Mouse (Mus musculus) heart, embryonic 16.5 days (tissue): ENCODE data around the gene Rps17. TPM values are rescaled to one million over a fixed set of nuclear protein-coding genes. Genes with fewer than 3 reads are reported as not detected.

Experiments used
- ATAC-seq: fragments of 200-750 bp; cut with Nextera tagmentation; replicated peaks from 2 replicates; pipeline ENCODE4 v1.8.0; 2017; ENCODE audit warnings: moderate number of reproducible peaks; ENCODE audit not compliant: insufficient read depth, low FRiP score; ENCODE audit errors: extremely low read depth
- H3K27ac ChIP-seq: fragments of 300-500 bp; sonication (generic); 2 replicates; pipeline ENCODE4 v1.5.1; 2014; ENCODE audit warnings: mild to moderate bottlenecking, low read length, control low read depth, moderate library complexity
- H3K27me3 ChIP-seq: fragments of 300-500 bp; sonication (generic); 2 replicates; pipeline ENCODE4 v1.6.1; 2014; ENCODE audit warnings: low read length, mixed read lengths; ENCODE audit not compliant: control insufficient read depth, insufficient read depth
- H3K36me3 ChIP-seq: fragments of 300-500 bp; sonication (generic); 2 replicates; pipeline ENCODE4 v1.6.1; 2014; ENCODE audit not compliant: control insufficient read depth, insufficient read depth
- H3K4me1 ChIP-seq: fragments of 300-500 bp; sonication (generic); 2 replicates; pipeline ENCODE4 v1.6.1; 2014; ENCODE audit warnings: low read length, mixed read lengths; ENCODE audit not compliant: control insufficient read depth, insufficient read depth
- H3K4me2 ChIP-seq: fragments of 300-500 bp; sonication (generic); 2 replicates; pipeline ENCODE4 v1.6.1; 2014; ENCODE audit warnings: low read depth, mild to moderate bottlenecking, control low read depth, low read length
- H3K4me3 ChIP-seq: fragments of 300-500 bp; sonication (generic); 2 replicates; pipeline ENCODE4 v1.5.1; 2014; ENCODE audit warnings: mild to moderate bottlenecking, control low read depth, low read length
- H3K9ac ChIP-seq: fragments of 300-500 bp; sonication (generic); 2 replicates; pipeline ENCODE4 v1.6.1; 2014; ENCODE audit warnings: low read length, control low read depth
- H3K9me3 ChIP-seq: fragments of 300-500 bp; sonication (generic); replicated peaks from 2 replicates; pipeline ENCODE4 v1.6.1; 2016; ENCODE audit warnings: low read length; ENCODE audit not compliant: control insufficient read depth
- whole genome bisulfite sequencing: fragments of 180-500 bp; shearing (Covaris S2); extraction: QIAGEN DNeasy Blood & Tissue Kit; methylation state at CpG from one replicate; pipeline ENCODE4 v1.1.7; 2014; 5-methylcytosine and 5-hydroxymethylcytosine counted together
- polyA plus RNA-seq: library from polyadenylated mRNA; unstranded; fragments of >200 nt; fragmentation: Nextera tagmentation; extraction: Ambion mirVana; gene quantifications from 2 replicates; pipeline ENCODE4 v1.2.1, GENCODE M21; 2015

The Rps17 gene
- polyA plus RNA-seq, 1 experiment from 2014 or later: 728 TPM

DNA sequence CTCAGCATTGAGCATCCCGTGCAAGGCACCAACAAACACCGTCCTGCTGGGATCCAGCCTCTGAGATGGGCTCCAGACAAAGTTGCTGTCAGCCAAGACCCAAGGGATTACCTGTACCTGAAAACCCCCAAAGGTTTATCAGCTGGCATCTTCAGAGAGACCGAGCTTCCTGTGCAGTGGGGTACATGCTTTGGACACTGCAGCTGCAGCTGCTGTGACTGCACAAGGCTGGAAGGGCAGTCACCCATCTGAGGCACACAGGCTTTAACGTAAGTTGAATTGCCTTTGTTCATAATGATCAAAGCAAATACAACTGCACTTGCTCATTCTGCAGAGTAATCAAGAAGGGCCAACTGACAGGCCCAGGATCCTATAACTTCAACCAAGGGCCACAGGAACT lies 6.8 kb upstream of the Rps17 start:
- ATAC-seq: 0 out of 2 replicates have a peak, but pooled peaks have one; percentile 62
- no peaks in the 10 kb centered on the region for H3K4me1 ChIP-seq
- H3K36me3 ChIP-seq: no peaks in the 10 kb centered on the region
- H3K9ac ChIP-seq: no peak overlapping the region
- H3K27me3 ChIP-seq: no peaks in the 10 kb centered on the region
- H3K9me3 ChIP-seq: no peaks in the 10 kb centered on the region
- H3K4me2 ChIP-seq: no peak overlapping the region
- no peak overlapping the region for H3K27ac ChIP-seq
- no peak overlapping the region for H3K4me3 ChIP-seq
- 66% methylated on average over 4 of the region's 4 CpGs for WGBS

DNA sequence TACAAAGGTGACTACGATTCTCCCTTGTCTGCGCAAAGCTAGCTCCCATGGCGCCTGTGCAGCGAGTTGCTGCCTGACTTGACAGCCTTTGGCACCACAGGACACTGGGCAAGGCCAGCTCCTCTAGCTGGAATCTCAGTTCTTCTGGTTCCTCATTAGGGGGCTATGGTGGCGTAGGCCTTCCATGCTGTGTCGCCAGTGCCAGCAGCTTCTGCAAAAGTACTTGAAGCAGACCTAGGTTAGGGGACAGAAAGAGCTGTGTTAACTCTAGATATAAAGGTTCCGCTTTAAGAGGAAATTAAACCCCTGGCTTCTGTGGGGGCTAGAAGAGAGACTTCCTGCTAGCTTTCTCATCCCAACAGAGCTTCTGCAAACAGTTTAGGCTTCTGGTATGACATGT lies 3.2 kb upstream of the Rps17 start:
- Histone ChIP-seq H3K9me3 (no peaks in the 10 kb centered on the region), H3K4me2 (no peak overlapping the region), H3K4me1 (peaks cover 11% of the 10 kb centered on the region), H3K27ac (no peak overlapping the region), H3K9ac (no peak overlapping the region), H3K4me3 (no peak overlapping the region), H3K36me3 (peaks cover 3% of the 10 kb centered on the region; the same call in 1 of the 2 replicates), H3K27me3 (no peaks in the 10 kb centered on the region)
- 62% methylated on average over 7 of the region's 7 CpGs for WGBS
- no peak for ATAC-seq

GRCm38 (mm10) chr7:81345447-81346170 lies 555 bp upstream of the Rps17 start:
- Histone ChIP-seq H3K27me3 (no peaks in the 10 kb centered on the region), H3K9me3 (no peaks in the 10 kb centered on the region), H3K9ac (peak overlapping the region; percentile 68), H3K27ac (peak overlapping the region; percentile 43; the same call in 1 of the 2 replicates), H3K4me2 (peak overlapping the region; percentile 62), H3K36me3 (peaks cover 17% of the 10 kb centered on the region), H3K4me3 (peak overlapping the region; percentile 98), H3K4me1 (peaks cover 21% of the 10 kb centered on the region)
- 60% methylated on average over 15 of the region's 15 CpGs for WGBS
- ATAC-seq: no peak; the same call in 1 of the 2 replicates

GRCm38 (mm10) chr7:81343831-81344230 lies 1.2 kb downstream of the Rps17 start:
- Histone ChIP-seq H3K36me3 (peaks cover 29% of the 10 kb centered on the region), H3K4me1 (peaks cover 21% of the 10 kb centered on the region), H3K9ac (peak overlapping the region; percentile 99), H3K4me2 (peak overlapping the region; percentile 90), H3K27me3 (no peaks in the 10 kb centered on the region), H3K27ac (peak overlapping the region; percentile 87; the same call in 1 of the 2 replicates), H3K9me3 (no peaks in the 10 kb centered on the region), H3K4me3 (peak overlapping the region; percentile 98)
- no peak for ATAC-seq
- WGBS: 6% methylated on average over 10 of the region's 10 CpGs

DNA sequence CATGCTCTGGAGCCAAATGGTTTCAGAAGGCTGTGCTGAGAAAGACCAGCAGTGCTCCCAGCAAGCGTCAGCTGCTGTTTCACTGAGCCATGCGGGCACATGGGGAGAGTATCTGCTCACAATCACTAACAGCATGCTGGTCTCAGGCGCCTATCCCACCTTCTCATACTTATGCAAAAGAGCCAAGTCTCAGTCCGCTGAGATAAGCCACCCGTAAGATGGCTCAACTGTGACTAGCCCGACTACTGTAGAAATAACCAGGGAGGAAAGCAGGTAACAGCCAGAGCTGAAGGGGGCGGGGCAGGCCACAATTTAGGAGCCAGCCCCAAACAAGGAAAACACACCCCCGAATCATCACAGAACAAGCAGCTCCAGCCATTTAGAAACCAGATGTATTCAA lies 1.7 kb downstream of the Rps17 start:
- no peak for ATAC-seq
- H3K4me1 ChIP-seq: peaks cover 21% of the 10 kb centered on the region
- peak overlapping the region; percentile 90 for H3K4me2 ChIP-seq
- H3K27me3 ChIP-seq: no peaks in the 10 kb centered on the region
- peak overlapping the region; percentile 99 for H3K9ac ChIP-seq
- no peak overlapping the region for H3K27ac ChIP-seq
- H3K9me3 ChIP-seq: no peaks in the 10 kb centered on the region
- H3K36me3 ChIP-seq: peaks cover 31% of the 10 kb centered on the region
- peak overlapping the region; percentile 98 for H3K4me3 ChIP-seq
- 16% methylated on average over 8 of the region's 8 CpGs for WGBS

GRCm38 (mm10) chr7:81342356-81343094 lies 2.5 kb downstream of the Rps17 start:
- 55% methylated on average over 8 of the region's 8 CpGs for WGBS

GRCm38 (mm10) chr7:81341563-81341962 lies 3.5 kb downstream of the Rps17 start:
- H3K4me1 ChIP-seq: peaks cover 21% of the 10 kb centered on the region
- H3K4me3 ChIP-seq: no peak overlapping the region
- H3K36me3 ChIP-seq: peaks cover 38% of the 10 kb centered on the region
- H3K4me2 ChIP-seq: no peak overlapping the region
- H3K27me3 ChIP-seq: no peaks in the 10 kb centered on the region
- H3K9ac ChIP-seq: no peak overlapping the region
- 52% methylated on average over 3 of the region's 3 CpGs for WGBS
- no peak overlapping the region for H3K27ac ChIP-seq
- no peak for ATAC-seq
- no peaks in the 10 kb centered on the region for H3K9me3 ChIP-seq

More at GRCm38 (mm10) chr7:81342356-81343094, 2.5 kb downstream of the Rps17 start:
- peaks cover 36% of the 10 kb centered on the region for H3K36me3 ChIP-seq
- H3K27ac ChIP-seq: no peak overlapping the region
- H3K4me1 ChIP-seq: peaks cover 21% of the 10 kb centered on the region
- no peaks in the 10 kb centered on the region for H3K9me3 ChIP-seq
- H3K4me2 ChIP-seq: peak overlapping the region; percentile 90
- peak overlapping the region; percentile 99 for H3K9ac ChIP-seq
- peak overlapping the region; percentile 98 for H3K4me3 ChIP-seq
- no peak for ATAC-seq
- no peaks in the 10 kb centered on the region for H3K27me3 ChIP-seq

DNA sequence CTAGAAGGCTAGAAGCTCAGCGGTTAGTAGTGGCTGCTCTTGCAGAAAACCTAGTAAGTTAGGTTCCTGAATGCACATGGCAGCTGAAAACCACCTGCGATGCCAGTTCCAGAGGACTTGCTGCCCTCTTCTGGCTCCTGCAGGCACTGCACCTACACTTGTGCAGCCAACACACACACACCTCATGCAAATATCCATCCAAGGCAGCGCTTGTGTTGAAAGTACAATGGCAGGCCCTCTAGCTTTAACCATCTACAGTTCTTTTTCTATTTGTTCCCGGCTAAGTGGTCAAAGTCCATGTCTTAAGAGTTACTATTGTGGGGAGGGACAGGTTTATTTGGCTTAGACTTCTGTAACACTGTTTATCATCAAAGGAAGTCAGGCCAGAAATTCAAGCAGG lies 5.3 kb downstream of the Rps17 start:
- Histone ChIP-seq H3K4me3 (no peak overlapping the region), H3K36me3 (peaks cover 40% of the 10 kb centered on the region), H3K4me1 (peaks cover 21% of the 10 kb centered on the region), H3K27me3 (no peaks in the 10 kb centered on the region), H3K4me2 (no peak overlapping the region), H3K9ac (no peak overlapping the region), H3K9me3 (no peaks in the 10 kb centered on the region), H3K27ac (no peak overlapping the region)
- 82% methylated on average over 4 of the region's 4 CpGs for WGBS
- no peak for ATAC-seq

DNA sequence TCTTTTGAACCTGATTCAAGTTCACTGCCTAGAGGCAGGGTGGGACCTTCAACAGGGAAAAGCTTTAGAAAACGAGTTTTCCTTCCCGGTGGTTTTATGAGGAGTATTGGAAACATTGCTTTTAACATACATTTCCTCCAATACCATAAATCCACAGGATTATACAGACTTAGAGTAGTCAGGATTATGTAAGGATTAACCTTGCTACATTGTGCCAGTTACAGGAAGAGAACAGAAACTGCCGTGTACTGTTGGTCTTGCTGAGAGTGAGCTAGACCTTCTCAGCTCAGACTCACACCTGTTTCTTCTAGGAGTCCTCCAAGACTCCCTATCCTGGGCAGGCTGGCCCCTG lies 6.6 kb downstream of the Rps17 start:
- no peak overlapping the region for H3K27ac ChIP-seq

More for the DNA sequence above, 6.6 kb downstream of the Rps17 start:
- H3K4me1 ChIP-seq: peaks cover 16% of the 10 kb centered on the region
- H3K9ac ChIP-seq: no peak overlapping the region
- H3K4me2 ChIP-seq: no peak overlapping the region
- WGBS: 82% methylated on average over 3 of the region's 3 CpGs
- H3K27me3 ChIP-seq: no peaks in the 10 kb centered on the region
- no peak overlapping the region for H3K4me3 ChIP-seq
- no peak for ATAC-seq
- no peaks in the 10 kb centered on the region for H3K9me3 ChIP-seq
- H3K36me3 ChIP-seq: peaks cover 43% of the 10 kb centered on the region
